Mouse (Mus musculus) v-Abl transformed pro-B cells (cell line): ENCODE data around the gene Ptprn2.

Experiments used
- in situ Hi-C, 2 experiments: fragments of 400-800 bp; cut with MboI; formaldehyde crosslinking; loops; one replicate each; pipeline ENCODE4 v1.15.1; 2025; ENCODE audit not compliant: unreplicated experiment in 2 of 2

Ptprn2 gene

DNA sequence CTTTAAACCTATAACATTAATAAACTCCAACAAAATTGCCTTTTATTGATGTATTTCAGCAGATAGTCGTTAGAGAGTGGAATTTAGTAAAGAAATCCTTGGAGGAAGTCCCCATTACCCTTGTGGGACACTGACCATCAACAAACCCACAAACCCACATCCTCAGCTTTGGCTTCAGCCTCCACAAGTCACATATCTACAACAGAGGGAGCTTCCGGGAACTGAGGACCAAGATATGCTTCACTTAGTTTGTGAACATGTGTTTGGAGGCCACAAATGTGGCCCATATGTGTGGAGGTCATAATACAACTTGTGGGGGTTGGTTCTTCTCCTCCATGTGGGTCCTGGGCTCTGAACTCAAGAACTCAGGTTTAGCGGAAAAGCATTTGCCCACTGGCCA, 143.5 kb downstream of the Ptprn2 start:
- in situ Hi-C loops: loop anchor here (10.0 to 25.0 kb wide), 3 partner anchors 554 to 1133 kb away; partner anchors contain the start of gene Vipr2 (in 1 of the 2)

DNA sequence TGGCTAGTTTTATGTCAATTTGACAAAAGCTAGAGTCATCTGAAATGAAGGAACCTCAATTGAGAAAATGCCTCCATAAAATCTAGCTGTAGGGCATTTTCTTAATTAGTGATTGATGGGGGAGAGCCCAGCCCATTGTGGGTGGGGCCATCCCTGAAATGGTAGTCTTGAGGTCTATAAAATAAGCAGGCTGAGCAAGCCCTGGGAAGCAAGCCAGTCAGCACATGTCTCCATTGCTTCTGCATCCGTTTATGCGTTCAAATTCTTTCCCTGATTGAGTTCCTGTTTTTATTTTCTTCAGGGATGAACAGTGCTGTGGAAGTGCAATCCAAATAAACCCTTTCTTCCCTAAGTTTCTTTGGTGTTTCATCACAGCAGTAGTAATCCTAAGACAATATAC, 152.0 kb downstream of the Ptprn2 start:
- in situ Hi-C loops: loop anchor here (10.0 to 25.0 kb wide), 3 partner anchors 700 to 1137 kb away; no protein-coding TSS in a partner anchor

DNA sequence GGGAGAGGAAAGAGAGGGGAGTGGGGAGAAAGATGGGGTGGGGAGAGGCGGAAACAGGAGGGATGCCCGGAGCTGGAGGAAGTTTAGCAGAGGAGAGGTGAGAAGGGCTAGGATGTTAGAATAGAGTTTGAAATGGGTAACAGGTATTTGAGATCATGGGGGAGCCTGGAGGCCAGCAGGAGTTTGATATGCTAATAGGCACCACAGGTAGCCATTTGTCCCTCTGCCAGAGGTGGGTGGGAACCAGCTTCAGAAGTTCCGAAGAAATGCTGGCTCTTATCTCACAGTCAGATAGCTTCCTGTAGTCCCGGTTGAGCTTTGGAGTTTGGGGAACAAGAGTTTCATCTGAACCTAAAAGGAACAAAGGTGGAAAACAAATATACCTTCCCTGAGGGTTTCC, 155.4 kb downstream of the Ptprn2 start:
- in situ Hi-C loops: loop anchor here (25.0 kb wide), 2 partner anchors 696 to 1121 kb away; no protein-coding TSS in a partner anchor

- in situ Hi-C loops: loop anchor here (25.0 kb wide), 2 partner anchors 696 to 1121 kb away; no protein-coding TSS in a partner anchor
These were observed 156.0 kb downstream of the Ptprn2 start for GRCm38 (mm10) chr12:116641339-116642190.

DNA sequence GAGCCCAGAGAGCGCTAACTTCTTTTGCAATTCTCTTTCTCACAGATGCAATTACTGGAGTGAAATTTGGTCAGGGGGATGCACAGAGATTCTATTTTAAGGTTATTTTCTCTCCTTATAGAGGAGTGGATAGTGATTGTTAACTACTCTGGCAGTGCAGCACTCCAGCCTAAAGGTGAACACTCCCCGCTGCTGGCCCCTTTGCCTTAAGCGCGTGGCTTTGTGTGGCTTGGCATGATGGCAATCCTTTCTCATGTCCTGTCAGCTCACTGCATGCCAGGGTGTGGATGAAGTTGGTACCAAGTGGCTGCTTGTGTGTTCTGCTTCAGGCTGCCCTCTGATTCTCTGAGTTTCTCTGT, 156.7 kb downstream of the Ptprn2 start:
- in situ Hi-C loops: loop anchor here (25.0 kb wide), 2 partner anchors 695 to 1120 kb away; no protein-coding TSS in a partner anchor

DNA sequence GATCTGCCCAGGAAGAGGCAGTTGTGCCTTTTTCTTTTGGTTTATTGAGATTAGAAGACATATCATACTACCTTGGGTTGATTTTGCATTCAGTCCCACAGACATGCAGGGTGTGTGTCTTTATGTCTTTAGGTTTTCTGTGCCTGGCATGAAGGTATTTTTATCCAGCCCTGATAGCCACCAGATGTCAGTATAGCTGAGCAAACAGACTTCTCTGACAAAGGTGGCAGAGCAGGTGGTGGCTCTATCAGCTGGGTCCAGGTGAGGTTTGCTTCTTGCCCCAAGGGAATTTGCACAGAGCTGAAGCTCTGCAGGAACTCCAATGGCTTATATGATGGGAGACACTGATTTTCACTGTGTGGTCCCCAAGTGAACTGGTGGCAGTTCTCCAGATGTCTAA, 161.3 kb downstream of the Ptprn2 start:
- in situ Hi-C loops: loop anchor here (25.0 kb wide), 2 partner anchors 691 to 1116 kb away; no protein-coding TSS in a partner anchor

GRCm38 (mm10) chr12:116648584-116649206, 163.2 kb downstream of the Ptprn2 start:
- in situ Hi-C loops: loop anchor here (25.0 kb wide), 2 partner anchors 689 to 1114 kb away; no protein-coding TSS in a partner anchor

- in situ Hi-C loops: no loop called here
These were observed 168.2 kb downstream of the Ptprn2 start for GRCm38 (mm10) chr12:116653684-116654083.

- in situ Hi-C loops: no loop called here
These were observed 174.6 kb downstream of the Ptprn2 start for GRCm38 (mm10) chr12:116660076-116660475.

DNA sequence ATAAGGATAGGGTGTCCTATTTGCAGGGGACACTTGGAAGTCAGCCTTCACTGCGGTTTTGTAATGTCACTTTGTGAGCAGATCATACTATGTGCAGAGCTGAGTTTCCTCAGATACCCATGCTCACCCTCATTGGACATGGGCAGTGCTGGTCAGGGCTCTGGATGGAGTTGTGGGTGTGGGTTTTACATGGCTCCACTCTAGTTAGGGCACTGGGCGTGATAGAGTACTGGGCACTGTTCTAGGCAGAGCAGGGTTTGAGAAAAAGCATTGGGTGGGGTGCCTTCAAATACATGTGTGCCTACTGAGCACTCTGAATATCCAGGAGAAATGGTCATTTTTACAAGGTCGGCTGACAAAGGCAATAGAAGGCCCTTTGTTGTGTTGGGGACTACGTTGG, 175.5 kb downstream of the Ptprn2 start:
- in situ Hi-C loops: no loop called here

GRCm38 (mm10) chr12:116677701-116678100, 192.2 kb downstream of the Ptprn2 start:
- in situ Hi-C loops: no loop called here

GRCm38 (mm10) chr12:116689832-116690231, 204.3 kb downstream of the Ptprn2 start:
- in situ Hi-C loops: no loop called here

DNA sequence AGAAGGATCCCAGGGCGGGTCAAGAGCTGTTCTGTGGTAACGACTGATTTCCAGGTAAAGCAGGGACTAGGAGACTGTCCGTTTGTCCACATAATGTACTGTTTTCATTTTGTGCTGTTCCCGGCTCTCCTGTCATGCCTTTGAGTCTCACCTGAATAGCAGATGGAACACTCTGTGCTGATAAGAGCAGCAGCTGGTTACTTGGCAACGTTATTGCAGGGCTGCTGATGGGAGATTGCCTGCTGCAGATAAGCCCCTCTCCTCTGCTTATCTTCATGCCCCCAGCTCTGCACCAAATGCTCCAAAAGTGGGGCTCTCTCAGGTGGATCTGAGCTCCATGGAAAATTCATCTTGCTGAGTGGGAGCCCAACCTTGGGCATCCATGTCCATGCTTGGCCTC, 224.0 kb downstream of the Ptprn2 start:
- in situ Hi-C loops: no loop called here

DNA sequence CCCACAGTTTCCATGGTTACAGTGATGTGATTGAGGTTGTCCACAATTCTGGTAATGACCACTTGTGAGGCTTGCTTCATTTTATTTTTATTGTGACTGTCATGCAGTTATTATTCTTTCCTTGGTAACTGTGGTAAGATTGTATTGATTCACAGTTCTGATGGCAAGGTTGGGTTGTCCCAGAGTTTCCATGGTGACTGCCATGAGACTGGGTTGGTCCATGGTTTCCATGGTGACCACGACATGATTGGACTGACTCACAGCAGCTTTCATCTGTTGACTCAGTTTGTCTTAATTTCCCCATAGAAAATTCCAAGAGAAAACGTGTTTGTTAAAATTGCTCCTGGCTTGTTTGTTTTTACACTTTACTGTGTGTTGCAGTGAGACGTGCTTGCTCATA, 225.2 kb downstream of the Ptprn2 start:
- in situ Hi-C loops: no loop called here

DNA sequence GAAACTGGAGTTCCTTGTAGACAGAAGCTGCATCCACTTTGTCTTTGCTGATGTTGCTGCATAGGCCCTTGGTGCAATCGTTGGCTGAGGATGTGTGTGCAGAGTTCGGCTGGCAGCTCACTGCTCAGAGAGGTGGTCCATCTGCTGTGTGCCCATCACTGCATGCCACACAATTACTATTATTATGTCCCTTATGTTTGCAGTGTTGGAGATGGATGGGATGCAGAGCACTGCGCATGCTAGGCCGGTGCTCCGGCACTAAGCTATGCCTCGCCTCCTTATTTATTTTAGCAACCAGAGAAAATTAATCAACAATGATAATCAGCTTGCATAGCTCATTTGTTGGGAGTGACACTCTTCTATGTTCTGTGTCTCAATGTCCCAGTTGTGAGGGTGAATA, 225.6 kb downstream of the Ptprn2 start:
- in situ Hi-C loops: no loop called here

DNA sequence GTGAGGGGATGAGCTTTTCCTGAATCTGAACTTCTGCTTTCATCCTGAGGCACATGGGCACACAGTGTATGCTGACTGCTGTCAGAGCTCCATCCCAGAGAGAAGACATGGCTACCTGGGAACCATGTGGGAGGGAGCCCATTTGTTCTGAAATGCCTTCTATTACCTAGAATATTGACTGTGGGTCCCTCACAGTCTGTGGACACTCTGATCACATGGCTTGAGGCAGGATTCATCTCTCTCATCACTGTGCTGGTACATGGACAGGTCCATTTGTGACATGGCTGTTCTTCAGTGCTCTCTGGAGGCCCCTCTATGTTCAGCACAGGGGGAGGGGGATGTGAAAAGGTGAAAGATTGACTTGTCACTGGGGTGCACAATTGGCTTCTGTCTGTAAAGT, 227.6 kb downstream of the Ptprn2 start:
- in situ Hi-C loops: no loop called here

DNA sequence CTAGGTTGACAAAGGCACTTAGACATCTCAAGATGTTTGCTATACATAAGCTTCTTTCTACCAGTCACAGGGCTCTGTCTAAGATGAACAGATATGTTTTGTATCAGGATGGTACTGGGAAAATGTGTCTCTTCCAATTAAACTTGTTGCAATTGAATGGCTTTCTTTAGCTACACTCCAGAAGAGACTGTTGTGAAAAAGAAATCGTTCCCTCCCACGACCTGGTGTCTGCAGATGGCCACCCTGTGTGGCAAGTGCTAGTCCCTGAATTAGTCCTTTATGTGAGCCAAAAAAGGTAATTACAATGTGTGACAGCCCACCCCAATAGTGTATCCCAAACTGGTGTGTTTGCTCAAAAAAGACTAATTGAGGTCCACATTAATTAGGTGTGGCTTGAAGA, 235.5 kb downstream of the Ptprn2 start:
- in situ Hi-C loops: no loop called here

GRCm38 (mm10) chr12:116740141-116740540, 254.6 kb downstream of the Ptprn2 start:
- in situ Hi-C loops: no loop called here

GRCm38 (mm10) chr12:116741300-116741699, 255.8 kb downstream of the Ptprn2 start:
- in situ Hi-C loops: no loop called here

- in situ Hi-C loops: no loop called here
These were observed 260.9 kb downstream of the Ptprn2 start for GRCm38 (mm10) chr12:116746401-116746800.

GRCm38 (mm10) chr12:116752784-116753183, 267.3 kb downstream of the Ptprn2 start:
- in situ Hi-C loops: no loop called here

GRCm38 (mm10) chr12:116763961-116764360, 278.4 kb downstream of the Ptprn2 start:
- in situ Hi-C loops: no loop called here
